Mouse (Mus musculus): ENCODE measurements around the gene B3galt2. TPM values are rescaled to one million over a fixed set of nuclear protein-coding genes. Genes with fewer than 3 reads are reported as not detected.

Gene B3galt2
- 5.7 and 14.7 TPM in 2 replicates for polyA plus RNA-seq (2012; rRNA removed; ENCODE audit: low replicate concordance)

GRCm38 (mm10) chr1:143640650-143641407, at the start of gene B3galt2:
Gene B3galt2 (plus strand): TSS chr1:143640664.

GRCm38 (mm10) chr1:143702741-143703262, 62.3 kb downstream of the B3galt2 start, which contains the start of gene Cdc73:
Gene Cdc73 (minus strand): TSS chr1:143702893.

Other genes with a start within 250 kb of the B3galt2 start
- 4.0 and 4.8 TPM in 2 replicates for gene Cdc73, start 62.2 kb downstream of the B3galt2 start, polyA plus RNA-seq (2012; rRNA removed; ENCODE audit: low replicate concordance)
- 18.5 and 27.2 TPM in 2 replicates for gene Glrx2, start 75.7 kb downstream of the B3galt2 start, polyA plus RNA-seq (2012; rRNA removed; ENCODE audit: low replicate concordance)
- 2.1 and 4.3 TPM in 2 replicates for gene Trove2, start 136.4 kb downstream of the B3galt2 start, polyA plus RNA-seq (2012; rRNA removed; ENCODE audit: low replicate concordance)
- gene Uchl5, start 136.6 kb downstream of the B3galt2 start, polyA plus RNA-seq (2012; rRNA removed; ENCODE audit: low replicate concordance), result 2.2 and 4.3 TPM in 2 replicates

Measured in subcutaneous adipose tissue, adult 2 months (tissue).